Mouse (Mus musculus) MEL (cell line): ENCODE results near the gene Gm49403. TPM values are rescaled to one million over a fixed set of nuclear protein-coding genes. Genes with fewer than 3 reads are reported as not detected.

Source experiments
- DNase-seq: peaks from one replicate; pipeline ENCODE4 v3.0.0; 2011; ENCODE audit warnings: low read depth, low spot score
- H3K27ac ChIP-seq: 2 replicates; pipeline ENCODE4 v1.5.1; 2012; ENCODE audit warnings: low read depth, mild to moderate bottlenecking, control low read depth, low read length, moderate library complexity; ENCODE audit not compliant: control insufficient read depth
- H3K27me3 ChIP-seq, 2 experiments: fragments of 150-350 bp in 1 of 2; sonication (generic) in 1 of 2; 2 replicates each; pipeline ENCODE4 v1.6.1; 2012; ENCODE audit warnings: low read length in 2 of 2, mild to moderate bottlenecking in 2 of 2, improper control_type of control experiment in 1 of 2, moderate library complexity in 1 of 2; ENCODE audit not compliant: insufficient read depth in 2 of 2, control insufficient read depth in 1 of 2
- H3K36me3 ChIP-seq, 2 experiments: 2 replicates each; pipeline ENCODE4 v1.6.1; 2012 to 2014; ENCODE audit warnings: low read length in 2 of 2, improper control_type of control experiment in 1 of 2, inconsistent platforms in 1 of 2, mild to moderate bottlenecking in 1 of 2; ENCODE audit not compliant: insufficient read depth in 2 of 2, control insufficient read depth in 1 of 2
- H3K4me1 ChIP-seq, 2 experiments: fragments of 150-350 bp in 1 of 2; sonication (generic) in 1 of 2; 2 replicates each; pipeline ENCODE4 v1.6.1; 2012; ENCODE audit warnings: low read length in 2 of 2, improper control_type of control experiment in 1 of 2, mild to moderate bottlenecking in 1 of 2; ENCODE audit not compliant: insufficient read depth in 2 of 2, control insufficient read depth in 1 of 2
- H3K4me3 ChIP-seq, 2 experiments: fragments of 150-350 bp in 1 of 2; sonication (generic) in 1 of 2; 2 replicates each; pipeline ENCODE4 v1.5.1; 2012; ENCODE audit warnings: low read depth in 2 of 2, low read length in 2 of 2, mild to moderate bottlenecking in 2 of 2, moderate library complexity in 2 of 2, control low read depth in 1 of 2, improper control_type of control experiment in 1 of 2; ENCODE audit not compliant: control insufficient read depth in 1 of 2, insufficient read depth in 1 of 2
- H3K79me2 ChIP-seq: 2 replicates; pipeline ENCODE4 v1.6.1; 2012; ENCODE audit warnings: mild to moderate bottlenecking, low read length, moderate library complexity; ENCODE audit not compliant: control insufficient read depth, poor library complexity, insufficient read depth
- H3K9ac ChIP-seq: 2 replicates; pipeline ENCODE4 v1.6.1; 2012; ENCODE audit warnings: low read depth, mild to moderate bottlenecking, control low read depth, low read length, moderate library complexity; ENCODE audit not compliant: control insufficient read depth, poor library complexity, severe bottlenecking
- H3K9me3 ChIP-seq: fragments of 150-350 bp; sonication (generic); replicated peaks from 2 replicates; pipeline ENCODE4 v1.6.1; 2012; ENCODE audit warnings: mild to moderate bottlenecking, low read length, improper control_type of control experiment, moderate library complexity; ENCODE audit not compliant: insufficient read depth
- CTCF ChIP-seq, 3 experiments: IDR thresholded peaks in 2 of 3; conservative IDR thresholded peaks in 1 of 3; 2 replicates each; pipeline ENCODE4 v1.5.1; 2011 to 2012; ENCODE audit warnings: low read length in 3 of 3, low read depth in 2 of 3, mild to moderate bottlenecking in 2 of 3, improper control_type of control experiment in 1 of 3, inconsistent platforms in 1 of 3, mixed read lengths in 1 of 3, moderate library complexity in 1 of 3; ENCODE audit not compliant: control insufficient read depth in 1 of 3, insufficient read depth in 1 of 3, poor library complexity in 1 of 3, severe bottlenecking in 1 of 3
- E2F4 ChIP-seq: IDR thresholded peaks from 2 replicates; pipeline ENCODE4 v1.6.1; 2011; ENCODE audit warnings: low read depth, low read length, improper control_type of control experiment, borderline replicate concordance
- ELF1 ChIP-seq: IDR thresholded peaks from 2 replicates; pipeline ENCODE4 v1.6.1; 2014; ENCODE audit warnings: low read depth, mild to moderate bottlenecking, inconsistent platforms, low read length, improper control_type of control experiment, moderate library complexity
- EP300 ChIP-seq, 2 experiments: IDR thresholded peaks; 2 replicates each; pipeline ENCODE4 v1.6.1; 2011; ENCODE audit warnings: improper control_type of control experiment in 2 of 2, low read length in 2 of 2, low read depth in 1 of 2, mild to moderate bottlenecking in 1 of 2
- ETS1 ChIP-seq: IDR thresholded peaks from 2 replicates; pipeline ENCODE4 v1.6.1; 2012; ENCODE audit warnings: low read depth, mild to moderate bottlenecking, inconsistent platforms, low read length, improper control_type of control experiment, moderate library complexity
- HCFC1 ChIP-seq: IDR thresholded peaks from 2 replicates; pipeline ENCODE4 v1.6.1; 2012; ENCODE audit warnings: low read depth, mild to moderate bottlenecking, inconsistent platforms, low read length, improper control_type of control experiment, moderate library complexity
- KAT2A ChIP-seq: conservative IDR thresholded peaks from 2 replicates; pipeline ENCODE4 v1.6.1; 2012; ENCODE audit warnings: low read depth, low read length, improper control_type of control experiment, inconsistent platforms
- MAX ChIP-seq: IDR thresholded peaks from 2 replicates; pipeline ENCODE4 v1.6.1; 2011; ENCODE audit warnings: low read length, improper control_type of control experiment
- MAZ ChIP-seq: IDR thresholded peaks from 2 replicates; pipeline ENCODE4 v1.6.1; 2012; ENCODE audit warnings: low read depth, mild to moderate bottlenecking, inconsistent platforms, low read length, improper control_type of control experiment
- MXI1 ChIP-seq: IDR thresholded peaks from 2 replicates; pipeline ENCODE4 v1.6.1; 2011; ENCODE audit warnings: mild to moderate bottlenecking, low read depth, low read length, improper control_type of control experiment
- MYC ChIP-seq: IDR thresholded peaks from 2 replicates; pipeline ENCODE4 v1.6.1; 2011; ENCODE audit warnings: low read depth, mild to moderate bottlenecking, low read length, improper control_type of control experiment, moderate library complexity
- NELFE ChIP-seq: IDR thresholded peaks from 2 replicates; pipeline ENCODE4 v1.6.1; 2011; ENCODE audit warnings: low read depth, low read length, improper control_type of control experiment
- NRF1 ChIP-seq: IDR thresholded peaks from 2 replicates; pipeline ENCODE4 v1.6.1; 2014; ENCODE audit warnings: low read depth, mild to moderate bottlenecking, inconsistent platforms, low read length, improper control_type of control experiment, moderate library complexity; ENCODE audit not compliant: poor library complexity, insufficient read depth, severe bottlenecking
- POLR2AphosphoS2 ChIP-seq: IDR thresholded peaks from 2 replicates; pipeline ENCODE4 v1.6.1; 2011; ENCODE audit warnings: low read length, improper control_type of control experiment
- POLR2AphosphoS5 ChIP-seq: IDR thresholded peaks from 2 replicates; pipeline ENCODE4 v1.6.1; 2012; ENCODE audit warnings: low read depth, borderline replicate concordance, mild to moderate bottlenecking, inconsistent platforms, low read length, moderate library complexity, mixed read lengths
- RAD21 ChIP-seq: IDR thresholded peaks from 2 replicates; pipeline ENCODE4 v1.6.1; 2011; ENCODE audit warnings: mild to moderate bottlenecking, low read depth, low read length, improper control_type of control experiment
- RCOR1 ChIP-seq: IDR thresholded peaks from 2 replicates; pipeline ENCODE4 v1.6.1; 2012; ENCODE audit warnings: low read depth, mild to moderate bottlenecking, inconsistent platforms, low read length, improper control_type of control experiment
- SIN3A ChIP-seq: IDR thresholded peaks from 2 replicates; pipeline ENCODE4 v1.6.1; 2012; ENCODE audit warnings: low read length, improper control_type of control experiment, inconsistent platforms
- TBP ChIP-seq: IDR thresholded peaks from 2 replicates; pipeline ENCODE4 v1.8.0; 2011; ENCODE audit warnings: low read depth, low read length, improper control_type of control experiment
- TCF12 ChIP-seq: IDR thresholded peaks from 2 replicates; pipeline ENCODE4 v1.6.1; 2014; ENCODE audit warnings: low read depth, mild to moderate bottlenecking, inconsistent platforms, low read length, improper control_type of control experiment, moderate library complexity
- UBTF ChIP-seq: IDR thresholded peaks from 2 replicates; pipeline ENCODE4 v1.6.1; 2012; ENCODE audit warnings: low read depth, mild to moderate bottlenecking, inconsistent platforms, low read length, improper control_type of control experiment, moderate library complexity, borderline replicate concordance; ENCODE audit not compliant: insufficient read depth
- USF2 ChIP-seq, 2 experiments: IDR thresholded peaks; 2 replicates each; pipeline ENCODE4 v1.6.1; 2011 to 2012; ENCODE audit warnings: improper control_type of control experiment in 2 of 2, low read length in 2 of 2, borderline replicate concordance in 1 of 2, inconsistent platforms in 1 of 2, low read depth in 1 of 2, mild to moderate bottlenecking in 1 of 2; ENCODE audit not compliant: insufficient read depth in 1 of 2
- ZKSCAN1 ChIP-seq: IDR thresholded peaks from 2 replicates; pipeline ENCODE4 v1.6.1; 2012; ENCODE audit warnings: low read depth, mild to moderate bottlenecking, inconsistent platforms, low read length, improper control_type of control experiment, moderate library complexity
- ZMIZ1 ChIP-seq: IDR thresholded peaks from 2 replicates; pipeline ENCODE4 v1.6.1; 2012; ENCODE audit warnings: low read depth, mild to moderate bottlenecking, inconsistent platforms, low read length, improper control_type of control experiment, moderate library complexity
- ZNF384 ChIP-seq: IDR thresholded peaks from 2 replicates; pipeline ENCODE4 v1.6.1; 2012; ENCODE audit warnings: low read depth, mild to moderate bottlenecking, inconsistent platforms, low read length, improper control_type of control experiment
- polyA plus RNA-seq, 2 experiments: library from polyadenylated mRNA; stranded (reverse) in 1 of 2; unstranded in 1 of 2; fragments of >175 nt in 1 of 2; fragments of >200 nt in 1 of 2; gene quantifications; 2 replicates each; pipeline versions ENCODE4 v1.2.1 to v1.2.4; 2012; ENCODE audit warnings: low replicate concordance in 2 of 2, low read depth in 1 of 2; ENCODE audit not compliant: insufficient read length in 2 of 2, insufficient read depth in 1 of 2, missing spikeins in 1 of 2
- total RNA-seq: library from RNA; depleted of rRNA; stranded (reverse); fragments of 300-350 nt; gene quantifications from 2 replicates; pipeline ENCODE4 v1.2.3, GENCODE M21; 2012

Gm49403 gene
- total and polyA plus RNA-seq, 3 experiments: not detected

DNA sequence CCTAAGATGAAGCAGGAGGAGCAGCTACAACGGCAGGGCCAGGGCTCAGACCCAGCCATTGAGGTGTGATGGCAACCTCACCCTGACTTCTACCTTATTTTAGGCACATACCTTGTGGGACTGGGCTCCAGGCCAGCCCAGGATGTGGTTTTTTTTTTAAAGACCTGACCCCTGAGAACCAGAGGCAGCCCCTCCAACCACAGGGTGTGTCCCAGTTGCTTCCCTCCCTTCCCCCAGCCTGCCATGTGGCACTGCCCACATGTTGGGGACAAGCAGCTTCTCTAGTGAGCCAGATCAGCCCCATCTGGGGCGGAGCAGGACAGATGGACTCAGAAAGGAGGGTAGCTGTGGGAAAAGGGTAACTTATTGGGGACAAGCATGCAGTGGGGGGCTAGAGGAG, 43.0 kb downstream of the Gm49403 start:
- peaks cover 0 to 28% of the 10 kb centered on the region in 2 experiments; a peak in 2 of 4 replicates for H3K36me3 ChIP-seq
- no peaks in the 10 kb centered on the region for H3K9me3 ChIP-seq
- no peak overlapping the region for H3K4me3 ChIP-seq
- no peaks in the 10 kb centered on the region for H3K27me3 ChIP-seq
- DNase-seq: peak; percentile 27
- no peak for TF ChIP-seq NELFE
- no peak for TF ChIP-seq POLR2AphosphoS2
- no peak for TF ChIP-seq TBP
- peak; percentile 43; the same call in 1 of the 2 replicates for TF ChIP-seq MXI1
- TF ChIP-seq NRF1: no peak
- TF ChIP-seq MYC: peak; percentile 61; the same call in 1 of the 2 replicates
- TF ChIP-seq HCFC1: no peak
- no peak for TF ChIP-seq KAT2A
- no peak for TF ChIP-seq E2F4
- no peak for TF ChIP-seq ELF1
- 0 out of 2 replicates have a peak, but pooled peaks have one; percentile 48 for TF ChIP-seq ZNF384
- no peak for TF ChIP-seq EP300 (IDR thresholded peaks at IDR 0.05; ENCODE audit: low read depth in 1 of 2, low read length in 2 of 2)
- TF ChIP-seq ZKSCAN1: no peak
- TF ChIP-seq USF2 (IDR thresholded peaks at IDR 0.05; ENCODE audit: borderline replicate concordance in 1 of 2, insufficient read depth in 1 of 2, low read depth in 1 of 2, low read length in 2 of 2): no peak
- TF ChIP-seq MAX: peak; percentile 44; the same call in 1 of the 2 replicates
- no peak for TF ChIP-seq POLR2AphosphoS5
- TF ChIP-seq MAZ: 0 out of 2 replicates have a peak, but pooled peaks have one; percentile 16
- no peak for TF ChIP-seq TCF12
- no peak for TF ChIP-seq RCOR1
- TF ChIP-seq RAD21: no peak
- TF ChIP-seq ETS1: peak; percentile 57
- TF ChIP-seq UBTF: no peak
- no peak for TF ChIP-seq ZMIZ1
- TF ChIP-seq CTCF (IDR thresholded peaks at IDR 0.05 in 2 of 3, conservative IDR thresholded peaks at IDR 0.05 in 1 of 3; ENCODE audit: control insufficient read depth in 1 of 3, insufficient read depth in 1 of 3, low read depth in 2 of 3, low read length in 3 of 3, poor library complexity in 1 of 3, severe bottlenecking in 1 of 3): no peak
- no peak for TF ChIP-seq SIN3A
- peaks cover 4% of the 10 kb centered on the region for H3K79me2 ChIP-seq
- H3K27ac ChIP-seq: peak overlapping the region; percentile 36
- peak overlapping the region; percentile 15 for H3K9ac ChIP-seq
- H3K4me1 ChIP-seq: peaks cover 20 to 38% of the 10 kb centered on the region in 2 experiments
